Mouse (Mus musculus) midbrain, embryonic 16.5 days (tissue): ENCODE results near the gene Ccdc78. TPM values are rescaled to one million over a fixed set of nuclear protein-coding genes. Genes with fewer than 3 reads are reported as not detected.

Experiments
- ATAC-seq: fragments of 200-750 bp; cut with Nextera tagmentation; 2 replicates; pipeline ENCODE4 v1.8.0; 2017; ENCODE audit warnings: moderate TSS enrichment
- H3K27ac ChIP-seq: fragments of 300-500 bp; sonication (generic); 2 replicates; pipeline ENCODE4 v1.5.1; 2014; ENCODE audit warnings: mild to moderate bottlenecking, low read length, mixed read lengths
- H3K27me3 ChIP-seq: fragments of 300-500 bp; sonication (generic); 2 replicates; pipeline ENCODE4 v1.6.1; 2014; ENCODE audit warnings: low read depth, low read length, mixed read lengths; ENCODE audit not compliant: control insufficient read depth, insufficient read depth
- H3K36me3 ChIP-seq: fragments of 300-500 bp; sonication (generic); 2 replicates; pipeline ENCODE4 v1.6.1; 2014; ENCODE audit warnings: mild to moderate bottlenecking, low read length, moderate library complexity, mixed read lengths; ENCODE audit not compliant: control insufficient read depth, insufficient read depth
- H3K4me1 ChIP-seq: fragments of 300-500 bp; sonication (generic); 2 replicates; pipeline ENCODE4 v1.6.1; 2014; ENCODE audit warnings: mild to moderate bottlenecking, low read length, mixed read lengths; ENCODE audit not compliant: control insufficient read depth, insufficient read depth
- H3K4me2 ChIP-seq: fragments of 300-500 bp; sonication (generic); 2 replicates; pipeline ENCODE4 v1.6.1; 2014; ENCODE audit warnings: mild to moderate bottlenecking, low read length, mixed read lengths
- H3K4me3 ChIP-seq: fragments of 300-500 bp; sonication (generic); 2 replicates; pipeline ENCODE4 v1.5.1; 2014; ENCODE audit warnings: low read depth, mild to moderate bottlenecking, low read length, moderate library complexity, mixed read lengths
- H3K9ac ChIP-seq: fragments of 300-500 bp; sonication (generic); 2 replicates; pipeline ENCODE4 v1.6.1; 2014; ENCODE audit warnings: low read depth, low read length, mixed read lengths
- H3K9me3 ChIP-seq: fragments of 300-500 bp; sonication (generic); replicated peaks from 2 replicates; pipeline ENCODE4 v1.6.1; 2014; ENCODE audit warnings: mild to moderate bottlenecking, low read length, mixed read lengths; ENCODE audit not compliant: control insufficient read depth, poor library complexity, severe bottlenecking
- WGBS: fragments of 180-500 bp; shearing (Covaris S2); extraction: QIAGEN DNeasy Blood & Tissue Kit; methylation state at CpG from one replicate; pipeline ENCODE4 v1.1.7; 2014; 5-methylcytosine and 5-hydroxymethylcytosine counted together
- polyA plus RNA-seq: library from polyadenylated mRNA; unstranded; fragments of >200 nt; fragmentation: Nextera tagmentation; extraction: Ambion mirVana; gene quantifications from 2 replicates; pipeline ENCODE4 v1.2.1, GENCODE M21; 2015

The Ccdc78 gene
- polyA plus RNA-seq, 1 experiment from 2014 or later = 0.34 TPM

DNA sequence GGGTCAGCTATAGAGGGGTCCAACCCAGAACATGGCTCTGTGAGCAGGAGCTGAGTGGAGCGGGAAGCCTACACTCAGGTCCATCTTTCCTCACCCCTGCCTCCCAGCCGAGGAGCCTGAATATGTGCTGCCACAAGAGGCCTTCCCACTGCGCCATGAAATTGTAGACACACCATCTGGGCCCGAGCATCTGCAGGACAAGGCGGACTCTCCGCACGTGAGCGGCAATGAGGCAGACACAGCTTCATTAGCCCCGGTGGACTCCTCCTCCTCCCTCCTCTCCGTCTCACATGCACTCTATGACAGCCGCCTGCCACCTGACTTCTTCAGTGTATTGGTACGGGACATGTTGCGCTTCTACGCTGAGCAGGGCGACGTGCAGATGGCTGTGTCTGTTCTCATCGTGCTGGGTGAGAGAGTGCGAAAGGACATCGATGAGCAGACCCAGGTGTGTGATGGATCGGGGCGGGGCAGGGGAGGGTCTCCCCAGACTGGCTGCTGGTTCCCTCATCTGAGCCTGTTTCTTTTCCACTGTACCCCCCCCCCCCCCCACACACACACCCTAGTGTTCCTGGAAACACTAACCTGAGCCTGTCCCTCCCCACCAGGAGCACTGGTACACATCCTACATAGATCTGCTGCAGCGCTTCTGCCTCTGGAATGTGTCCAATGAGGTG lies 41.3 kb downstream of the Ccdc78 start:
- no peaks in the 10 kb centered on the region for H3K9me3 ChIP-seq
- H3K27ac ChIP-seq = peak overlapping the region; percentile 91; the same call in 1 of the 2 replicates
- peaks cover 25% of the 10 kb centered on the region for H3K36me3 ChIP-seq
- no peak overlapping the region for H3K4me3 ChIP-seq
- no peak overlapping the region for H3K9ac ChIP-seq
- peak overlapping the region; percentile 97 for H3K4me2 ChIP-seq
- no peak for ATAC-seq
- no peaks in the 10 kb centered on the region for H3K27me3 ChIP-seq
- H3K4me1 ChIP-seq = peaks cover 56% of the 10 kb centered on the region
- 92% methylated on average over 22 of the region's 22 CpGs for WGBS

GRCm38 (mm10) chr17:25828223-25828594 lies 41.8 kb downstream of the Ccdc78 start:
- peak overlapping the region; percentile 56 for H3K4me3 ChIP-seq
- peak overlapping the region; percentile 97 for H3K4me2 ChIP-seq
- H3K4me1 ChIP-seq = peaks cover 56% of the 10 kb centered on the region
- H3K27ac ChIP-seq = peak overlapping the region; percentile 91
- peak overlapping the region; percentile 78 for H3K9ac ChIP-seq
- ATAC-seq = no peak
- peaks cover 25% of the 10 kb centered on the region for H3K36me3 ChIP-seq
- 90% methylated on average over 8 of the region's 8 CpGs for WGBS
- no peaks in the 10 kb centered on the region for H3K9me3 ChIP-seq
- no peaks in the 10 kb centered on the region for H3K27me3 ChIP-seq

DNA sequence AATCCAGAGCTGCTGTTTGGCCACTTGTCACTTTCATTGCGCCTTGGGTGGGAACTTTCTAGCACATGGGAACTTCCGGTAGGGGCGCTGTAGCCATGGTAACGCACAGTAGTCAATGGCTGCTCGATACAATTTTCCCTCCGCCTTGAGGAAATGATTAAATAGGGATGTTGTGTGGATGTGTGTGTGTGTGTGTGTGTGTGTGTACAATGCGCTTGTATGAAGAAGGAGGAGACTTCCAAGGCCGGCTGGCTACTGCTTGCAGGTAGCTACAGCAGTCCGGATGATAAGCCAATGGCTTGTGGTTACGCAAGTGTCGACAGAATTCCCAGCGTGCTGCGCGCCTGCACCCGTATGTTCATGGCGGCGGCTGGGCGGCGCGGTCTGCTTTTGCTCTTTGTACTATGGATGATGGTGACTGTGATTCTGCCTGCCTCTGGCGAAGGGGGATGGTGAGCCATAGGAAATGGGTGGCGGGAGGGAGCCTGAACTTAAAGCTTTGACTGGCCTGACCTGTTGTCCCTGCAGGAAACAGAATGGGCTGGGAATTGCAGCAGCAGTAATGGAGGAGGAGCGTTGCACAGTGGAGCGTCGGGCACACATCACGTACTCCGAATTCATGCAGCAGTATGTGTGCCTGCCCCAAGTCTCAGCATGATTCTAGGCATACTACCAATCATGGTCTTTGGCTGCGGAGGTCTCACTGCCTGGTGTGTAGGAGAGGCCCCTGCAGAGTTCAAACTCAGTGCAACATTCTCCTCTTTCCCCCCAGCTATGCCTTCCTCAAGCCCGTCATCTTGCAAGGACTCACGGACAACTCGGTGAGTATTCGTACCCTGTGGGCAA lies 42.6 kb downstream of the Ccdc78 start, which contains the start of gene Jmjd8:
Gene Jmjd8 (plus strand): TSS at position 156 of the 846 bp plus-strand sequence.
- Histone ChIP-seq H3K27me3 (no peaks in the 10 kb centered on the region), H3K27ac (peak within 1 kb of the TSS; percentile 91), H3K4me1 (peaks cover 58% of the 10 kb centered on the region), H3K36me3 (peaks cover 25% of the 10 kb centered on the region), H3K4me2 (peak within 1 kb of the TSS; percentile 97), H3K9ac (peak within 1 kb of the TSS; percentile 78), H3K9me3 (no peaks in the 10 kb centered on the region), H3K4me3 (peak within 1 kb of the TSS; percentile 56)
- WGBS = under 1% methylated on average over 32 of the region's 32 CpGs
- ATAC-seq = peak; percentile 61

GRCm38 (mm10) chr17:25829558-25830017 lies 43.2 kb downstream of the Ccdc78 start:
- no peak for ATAC-seq
- H3K4me3 ChIP-seq = peak overlapping the region; percentile 56
- H3K9ac ChIP-seq = peak overlapping the region; percentile 78
- peak overlapping the region; percentile 91 for H3K27ac ChIP-seq
- H3K27me3 ChIP-seq = no peaks in the 10 kb centered on the region
- 41% methylated on average over 8 of the region's 8 CpGs for WGBS
- H3K4me2 ChIP-seq = peak overlapping the region; percentile 97
- H3K36me3 ChIP-seq = peaks cover 25% of the 10 kb centered on the region
- no peaks in the 10 kb centered on the region for H3K9me3 ChIP-seq
- H3K4me1 ChIP-seq = peaks cover 58% of the 10 kb centered on the region

DNA sequence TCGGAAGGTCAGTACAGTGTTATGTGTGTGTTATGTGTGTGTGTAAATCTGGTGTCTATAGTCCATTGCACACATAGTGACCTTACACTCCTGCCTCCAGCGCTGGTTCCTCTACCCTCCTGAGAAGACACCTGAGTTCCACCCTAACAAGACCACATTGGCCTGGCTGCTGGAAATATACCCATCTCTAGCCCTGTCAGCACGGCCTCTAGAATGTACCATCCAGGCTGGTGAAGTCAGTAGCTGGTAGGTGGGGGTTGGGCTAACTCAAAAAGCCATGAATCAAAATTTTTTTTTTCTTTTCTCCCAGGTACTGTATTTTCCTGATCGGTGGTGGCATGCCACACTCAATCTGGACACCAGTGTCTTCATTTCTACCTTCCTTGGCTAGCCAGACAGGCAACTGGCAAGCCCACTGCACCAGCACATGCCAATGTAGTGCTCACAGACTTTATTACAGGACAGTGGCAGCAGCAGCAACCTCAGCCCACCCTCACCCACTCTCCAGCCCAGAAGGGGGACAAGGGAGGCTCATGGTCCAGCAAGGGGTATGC lies 43.9 kb downstream of the Ccdc78 start:
- H3K4me1 ChIP-seq = peaks cover 58% of the 10 kb centered on the region
- H3K9me3 ChIP-seq = no peaks in the 10 kb centered on the region
- no peak overlapping the region; the same call in 1 of the 2 replicates for H3K27ac ChIP-seq
- no peak for ATAC-seq
- H3K9ac ChIP-seq = no peak overlapping the region; the same call in 1 of the 2 replicates
- H3K4me2 ChIP-seq = peak overlapping the region; percentile 97
- H3K36me3 ChIP-seq = peaks cover 25% of the 10 kb centered on the region
- H3K4me3 ChIP-seq = peak overlapping the region; percentile 56; the same call in 1 of the 2 replicates
- H3K27me3 ChIP-seq = no peaks in the 10 kb centered on the region
- WGBS = 88% methylated on average over 4 of the region's 4 CpGs

- Histone ChIP-seq H3K27me3 (no peaks in the 10 kb centered on the region), H3K4me3 (no peak overlapping the region), H3K27ac (no peak overlapping the region; the same call in 1 of the 2 replicates), H3K4me2 (peak overlapping the region; percentile 91; the same call in 1 of the 2 replicates), H3K36me3 (peaks cover 24% of the 10 kb centered on the region), H3K9ac (no peak overlapping the region; the same call in 1 of the 2 replicates), H3K9me3 (no peaks in the 10 kb centered on the region), H3K4me1 (peaks cover 62% of the 10 kb centered on the region)
- WGBS = 86% methylated on average over 14 of the region's 14 CpGs
- ATAC-seq = no peak
These were observed 44.5 kb downstream of the Ccdc78 start for GRCm38 (mm10) chr17:25830806-25831431.

- peaks cover 18% of the 10 kb centered on the region for H3K36me3 ChIP-seq
- H3K9ac ChIP-seq = peak overlapping the region; percentile 84
- peaks cover 66% of the 10 kb centered on the region for H3K4me1 ChIP-seq
- ATAC-seq = no peak
- H3K4me3 ChIP-seq = peak overlapping the region; percentile 78
- peak overlapping the region; percentile 97 for H3K27ac ChIP-seq
- WGBS = 61% methylated on average over 21 of the region's 21 CpGs
- H3K4me2 ChIP-seq = peak overlapping the region; percentile 91
- no peaks in the 10 kb centered on the region for H3K27me3 ChIP-seq
- no peaks in the 10 kb centered on the region for H3K9me3 ChIP-seq
These were observed 45.3 kb downstream of the Ccdc78 start for GRCm38 (mm10) chr17:25831451-25832281.
